Mouse (Mus musculus) forelimb bud, embryonic 11.5 days (tissue): ENCODE measurements at regions not wholly inside any gene's neighbourhood (a gene's known extent, or its start where the extent isn't known, plus 50 kb on each side); places are given as distances from the start of the nearest gene placed in this dataset.

ENCODE experiments used
- DNase-seq: peaks from one replicate; pipeline ENCODE4 v3.0.0-alpha.2; 2012; ENCODE audit warnings: low read depth, low spot score

GRCm38 (mm10) chr11:71887211-71887610 is 137.5 kb downstream of the Wscd1 start:
- DNase-seq, result peak; percentile 66

DNA sequence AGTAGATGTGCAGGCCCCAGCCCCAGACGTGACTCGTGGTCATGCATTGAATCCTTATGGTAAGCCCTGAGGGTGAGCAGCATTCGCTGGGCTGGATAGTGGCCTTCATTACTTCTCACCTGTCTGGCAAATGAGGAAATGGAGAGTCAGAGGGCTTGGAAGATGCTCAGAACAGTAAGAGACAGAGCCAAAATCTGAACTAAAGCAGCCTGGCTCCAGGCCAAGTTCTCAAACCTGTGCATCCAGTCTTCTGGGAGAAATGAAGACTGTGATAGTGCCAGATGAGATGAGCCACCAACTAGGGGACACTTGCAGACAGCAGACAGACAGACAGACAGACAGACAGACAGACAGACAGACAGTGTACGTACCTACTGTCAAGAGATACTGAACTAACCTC is 137.1 kb downstream of the Wscd1 start:
- no peak for DNase-seq

- DNase-seq, result no peak
These were observed 135.1 kb downstream of the Wscd1 start for GRCm38 (mm10) chr11:71884861-71885260.

DNA sequence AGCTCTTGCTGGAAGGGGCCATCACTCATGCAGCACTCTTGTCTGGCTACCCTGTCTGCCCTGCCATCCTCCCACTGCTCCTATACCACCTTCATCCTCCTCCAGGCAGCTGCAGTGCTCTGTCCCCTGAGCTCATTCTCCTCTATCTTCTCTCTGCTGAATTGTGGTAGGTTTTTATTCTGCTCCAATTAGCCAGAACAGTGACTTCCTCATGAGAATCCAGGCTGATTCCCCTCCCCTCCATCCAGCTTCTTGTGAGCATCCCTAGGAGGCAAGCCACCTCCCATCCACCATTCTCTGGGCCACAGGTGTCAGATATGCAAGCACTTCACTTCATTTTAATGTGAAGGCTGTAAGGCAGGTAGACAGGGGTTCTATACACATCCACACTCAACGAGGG is 132.1 kb downstream of the Wscd1 start:
- DNase-seq, result no peak

DNA sequence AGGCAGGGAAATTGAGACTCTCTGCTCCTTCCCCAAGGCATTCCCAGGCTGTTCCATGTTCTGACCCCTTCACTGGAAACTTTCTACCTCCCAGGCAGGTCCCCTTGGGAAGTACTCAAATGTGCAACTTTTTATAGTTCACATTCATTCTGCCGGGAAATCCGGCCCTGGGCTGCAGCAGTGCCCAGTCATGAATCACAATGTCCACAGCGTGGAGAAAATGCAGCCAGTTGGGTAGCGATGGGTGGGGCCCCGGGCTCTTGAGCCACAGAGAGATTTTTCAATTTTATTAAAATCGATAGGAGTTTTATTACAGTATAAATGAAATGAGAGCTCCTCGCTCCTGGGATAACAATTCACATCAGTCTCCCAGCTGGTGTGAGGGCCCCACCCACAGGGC is 121.6 kb downstream of the Wscd1 start:
- DNase-seq, result no peak

DNA sequence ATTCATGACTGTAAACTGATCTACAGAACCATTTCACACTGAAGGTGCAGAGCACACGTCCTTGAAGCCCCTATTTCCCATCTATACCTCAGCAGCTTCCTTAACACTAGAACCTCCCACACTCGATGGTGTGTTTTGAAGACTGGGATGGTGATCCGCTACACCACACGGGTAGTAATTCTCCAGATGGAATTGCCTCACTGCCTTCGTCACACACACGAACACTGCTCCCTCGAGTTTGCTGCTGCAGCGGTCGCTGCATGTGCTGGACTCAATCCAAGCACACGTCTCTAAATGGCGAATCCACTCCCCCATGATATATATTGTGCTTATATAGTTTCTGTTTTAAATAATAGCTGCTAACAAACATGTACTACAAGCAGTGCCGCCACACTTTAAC is 117.0 kb downstream of the Wscd1 start:
- no peak for DNase-seq

DNA sequence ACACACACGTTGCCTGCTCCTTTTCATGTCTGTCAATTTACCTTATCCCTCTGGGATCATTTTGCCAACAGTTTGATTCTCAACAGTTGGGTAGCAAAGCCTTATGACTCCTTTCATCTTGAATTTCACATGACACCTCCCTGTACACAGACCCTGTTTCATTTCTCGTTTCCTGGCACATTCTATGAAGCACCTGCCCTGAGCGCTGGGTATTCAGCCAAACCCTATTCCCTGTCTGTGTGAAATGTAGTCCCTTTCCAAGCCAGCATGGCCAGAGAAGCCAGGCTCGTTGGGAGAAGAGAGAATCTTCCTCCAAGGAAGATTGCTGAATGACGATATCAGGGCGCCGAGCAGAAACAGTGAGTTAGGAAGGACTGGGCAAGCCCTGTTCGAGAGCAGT is 108.2 kb downstream of the Wscd1 start:
- DNase-seq, result no peak

DNA sequence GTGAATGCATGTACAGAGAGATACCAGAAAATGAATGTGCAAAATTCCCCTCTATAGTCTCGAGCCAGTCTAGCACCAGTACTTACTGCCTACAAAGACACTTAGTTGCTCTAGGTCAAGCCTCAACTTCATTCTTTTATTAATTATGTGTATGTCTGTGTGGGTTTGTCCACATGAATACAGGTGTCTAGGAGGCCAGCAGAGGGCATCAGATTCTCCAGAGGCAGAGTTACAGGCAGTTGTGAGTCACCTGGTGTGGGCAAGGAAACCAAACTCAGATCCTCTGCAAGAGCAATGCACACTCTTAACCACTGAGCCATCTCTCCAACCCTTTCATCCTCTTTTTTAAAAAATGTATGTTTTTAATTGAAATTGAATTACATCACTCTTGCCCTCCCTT is 105.8 kb downstream of the Wscd1 start:
- DNase-seq, result no peak

- DNase-seq, result no peak
These were observed 105.3 kb downstream of the Wscd1 start for GRCm38 (mm10) chr11:71855058-71855457.

DNA sequence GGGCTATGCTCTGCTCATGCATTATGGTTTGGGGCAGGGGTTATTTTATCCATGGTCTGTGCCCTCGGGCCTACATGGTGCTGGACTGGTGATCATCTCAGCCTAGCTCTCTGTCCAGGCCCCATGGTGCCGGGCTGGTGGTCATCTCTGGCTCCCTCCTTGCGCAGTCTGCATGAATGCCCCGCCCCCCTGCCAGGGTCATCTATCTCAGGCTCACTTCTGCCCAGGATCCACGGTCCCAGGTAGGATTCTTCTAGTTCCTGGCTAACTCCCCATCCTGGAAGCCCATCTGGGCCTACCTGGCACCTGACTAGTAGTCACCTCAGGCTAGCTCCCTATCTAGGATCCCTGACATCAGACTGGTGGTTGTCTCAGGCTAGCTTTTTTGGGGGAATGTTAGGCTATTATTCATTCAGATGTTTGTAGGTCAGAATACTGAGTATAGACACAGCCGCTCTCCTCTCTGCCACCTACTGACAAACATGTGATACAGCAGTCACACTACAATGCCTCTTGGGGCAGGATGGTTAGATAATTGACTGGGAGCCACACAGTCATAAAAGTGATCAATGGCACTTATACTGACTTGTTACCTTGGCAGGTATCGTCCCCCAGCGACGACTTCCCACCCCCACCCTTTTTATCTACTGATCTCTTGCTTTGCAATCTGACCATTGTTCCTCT is 98.1 kb downstream of the Wscd1 start:
- DNase-seq, result no peak

- no peak for DNase-seq
These were observed 96.8 kb downstream of the Wscd1 start for GRCm38 (mm10) chr11:71846496-71846895.

GRCm38 (mm10) chr11:71840635-71841443 is 91.1 kb downstream of the Wscd1 start:
- no peak for DNase-seq
